Mouse (Mus musculus) MEL (cell line): ENCODE data around the gene Cd164l2. TPM values are rescaled to one million over a fixed set of nuclear protein-coding genes. Genes with fewer than 3 reads are reported as not detected.
A peak's percentile ranks its signal among the peaks of the same experiment; 100 is the strongest.

Experiments
- DNase-seq: peaks from one replicate; pipeline ENCODE4 v3.0.0; 2011; ENCODE audit warnings: low read depth, low spot score
- H3K27ac ChIP-seq: 2 replicates; pipeline ENCODE4 v1.5.1; 2012; ENCODE audit warnings: low read depth, mild to moderate bottlenecking, control low read depth, low read length, moderate library complexity; ENCODE audit not compliant: control insufficient read depth
- H3K27me3 ChIP-seq, 2 experiments: fragments of 150-350 bp in 1 of 2; sonication (generic) in 1 of 2; 2 replicates each; pipeline ENCODE4 v1.6.1; 2012; ENCODE audit warnings: low read length in 2 of 2, mild to moderate bottlenecking in 2 of 2, improper control_type of control experiment in 1 of 2, moderate library complexity in 1 of 2; ENCODE audit not compliant: insufficient read depth in 2 of 2, control insufficient read depth in 1 of 2
- H3K36me3 ChIP-seq, 2 experiments: 2 replicates each; pipeline ENCODE4 v1.6.1; 2012 to 2014; ENCODE audit warnings: low read length in 2 of 2, improper control_type of control experiment in 1 of 2, inconsistent platforms in 1 of 2, mild to moderate bottlenecking in 1 of 2; ENCODE audit not compliant: insufficient read depth in 2 of 2, control insufficient read depth in 1 of 2
- H3K4me1 ChIP-seq, 2 experiments: fragments of 150-350 bp in 1 of 2; sonication (generic) in 1 of 2; 2 replicates each; pipeline ENCODE4 v1.6.1; 2012; ENCODE audit warnings: low read length in 2 of 2, improper control_type of control experiment in 1 of 2, mild to moderate bottlenecking in 1 of 2; ENCODE audit not compliant: insufficient read depth in 2 of 2, control insufficient read depth in 1 of 2
- H3K4me3 ChIP-seq, 2 experiments: fragments of 150-350 bp in 1 of 2; sonication (generic) in 1 of 2; 2 replicates each; pipeline ENCODE4 v1.5.1; 2012; ENCODE audit warnings: low read depth in 2 of 2, low read length in 2 of 2, mild to moderate bottlenecking in 2 of 2, moderate library complexity in 2 of 2, control low read depth in 1 of 2, improper control_type of control experiment in 1 of 2; ENCODE audit not compliant: control insufficient read depth in 1 of 2, insufficient read depth in 1 of 2
- H3K79me2 ChIP-seq: 2 replicates; pipeline ENCODE4 v1.6.1; 2012; ENCODE audit warnings: mild to moderate bottlenecking, low read length, moderate library complexity; ENCODE audit not compliant: control insufficient read depth, poor library complexity, insufficient read depth
- H3K9ac ChIP-seq: 2 replicates; pipeline ENCODE4 v1.6.1; 2012; ENCODE audit warnings: low read depth, mild to moderate bottlenecking, control low read depth, low read length, moderate library complexity; ENCODE audit not compliant: control insufficient read depth, poor library complexity, severe bottlenecking
- H3K9me3 ChIP-seq: fragments of 150-350 bp; sonication (generic); replicated peaks from 2 replicates; pipeline ENCODE4 v1.6.1; 2012; ENCODE audit warnings: mild to moderate bottlenecking, low read length, improper control_type of control experiment, moderate library complexity; ENCODE audit not compliant: insufficient read depth
- BHLHE40 ChIP-seq: IDR thresholded peaks from 2 replicates; pipeline ENCODE4 v1.6.1; 2012; ENCODE audit warnings: low read depth, mild to moderate bottlenecking, inconsistent platforms, low read length, improper control_type of control experiment, borderline replicate concordance
- CHD1 ChIP-seq: IDR thresholded peaks from 2 replicates; pipeline ENCODE4 v1.6.1; 2012; ENCODE audit warnings: low read depth, mild to moderate bottlenecking, inconsistent platforms, low read length, improper control_type of control experiment
- CHD2 ChIP-seq: IDR thresholded peaks from 2 replicates; pipeline ENCODE4 v1.6.1; 2011; ENCODE audit warnings: low read length, improper control_type of control experiment
- CTCF ChIP-seq, 3 experiments: IDR thresholded peaks in 2 of 3; conservative IDR thresholded peaks in 1 of 3; 2 replicates each; pipeline ENCODE4 v1.5.1; 2011 to 2012; ENCODE audit warnings: low read length in 3 of 3, low read depth in 2 of 3, mild to moderate bottlenecking in 2 of 3, improper control_type of control experiment in 1 of 3, inconsistent platforms in 1 of 3, mixed read lengths in 1 of 3, moderate library complexity in 1 of 3; ENCODE audit not compliant: control insufficient read depth in 1 of 3, insufficient read depth in 1 of 3, poor library complexity in 1 of 3, severe bottlenecking in 1 of 3
- E2F4 ChIP-seq: IDR thresholded peaks from 2 replicates; pipeline ENCODE4 v1.6.1; 2011; ENCODE audit warnings: low read depth, low read length, improper control_type of control experiment, borderline replicate concordance
- ELF1 ChIP-seq: IDR thresholded peaks from 2 replicates; pipeline ENCODE4 v1.6.1; 2014; ENCODE audit warnings: low read depth, mild to moderate bottlenecking, inconsistent platforms, low read length, improper control_type of control experiment, moderate library complexity
- EP300 ChIP-seq, 2 experiments: IDR thresholded peaks; 2 replicates each; pipeline ENCODE4 v1.6.1; 2011; ENCODE audit warnings: improper control_type of control experiment in 2 of 2, low read length in 2 of 2, low read depth in 1 of 2, mild to moderate bottlenecking in 1 of 2
- ETS1 ChIP-seq: IDR thresholded peaks from 2 replicates; pipeline ENCODE4 v1.6.1; 2012; ENCODE audit warnings: low read depth, mild to moderate bottlenecking, inconsistent platforms, low read length, improper control_type of control experiment, moderate library complexity
- GABPA ChIP-seq: IDR thresholded peaks from 2 replicates; pipeline ENCODE4 v1.6.1; 2012; ENCODE audit warnings: low read depth, mild to moderate bottlenecking, inconsistent platforms, low read length, improper control_type of control experiment, moderate library complexity
- GATA1 ChIP-seq: IDR thresholded peaks from 2 replicates; pipeline ENCODE4 v1.6.1; 2011; ENCODE audit warnings: low read depth, low read length, improper control_type of control experiment
- HCFC1 ChIP-seq: IDR thresholded peaks from 2 replicates; pipeline ENCODE4 v1.6.1; 2012; ENCODE audit warnings: low read depth, mild to moderate bottlenecking, inconsistent platforms, low read length, improper control_type of control experiment, moderate library complexity
- JUND ChIP-seq: IDR thresholded peaks from 2 replicates; pipeline ENCODE4 v1.6.1; 2011; ENCODE audit warnings: low read depth, mild to moderate bottlenecking, improper control_type of control experiment, low read length
- KAT2A ChIP-seq: conservative IDR thresholded peaks from 2 replicates; pipeline ENCODE4 v1.6.1; 2012; ENCODE audit warnings: low read depth, low read length, improper control_type of control experiment, inconsistent platforms
- MAFK ChIP-seq: IDR thresholded peaks from 2 replicates; pipeline ENCODE4 v1.6.1; 2011; ENCODE audit warnings: low read depth, mild to moderate bottlenecking, low read length, improper control_type of control experiment, borderline replicate concordance
- MAX ChIP-seq: IDR thresholded peaks from 2 replicates; pipeline ENCODE4 v1.6.1; 2011; ENCODE audit warnings: low read length, improper control_type of control experiment
- MAZ ChIP-seq: IDR thresholded peaks from 2 replicates; pipeline ENCODE4 v1.6.1; 2012; ENCODE audit warnings: low read depth, mild to moderate bottlenecking, inconsistent platforms, low read length, improper control_type of control experiment
- MEF2A ChIP-seq: IDR thresholded peaks from 2 replicates; pipeline ENCODE4 v1.6.1; 2014; ENCODE audit warnings: low read depth, mild to moderate bottlenecking, inconsistent platforms, low read length, improper control_type of control experiment; ENCODE audit not compliant: poor library complexity, insufficient replicate concordance, severe bottlenecking; ENCODE audit errors: extremely low read depth
- MXI1 ChIP-seq: IDR thresholded peaks from 2 replicates; pipeline ENCODE4 v1.6.1; 2011; ENCODE audit warnings: mild to moderate bottlenecking, low read depth, low read length, improper control_type of control experiment
- MYB ChIP-seq: IDR thresholded peaks from 2 replicates; pipeline ENCODE4 v1.6.1; 2011; ENCODE audit warnings: mild to moderate bottlenecking, low read depth, low read length, improper control_type of control experiment
- MYC ChIP-seq: IDR thresholded peaks from 2 replicates; pipeline ENCODE4 v1.6.1; 2011; ENCODE audit warnings: low read depth, mild to moderate bottlenecking, low read length, improper control_type of control experiment, moderate library complexity
- NELFE ChIP-seq: IDR thresholded peaks from 2 replicates; pipeline ENCODE4 v1.6.1; 2011; ENCODE audit warnings: low read depth, low read length, improper control_type of control experiment
- NRF1 ChIP-seq: IDR thresholded peaks from 2 replicates; pipeline ENCODE4 v1.6.1; 2014; ENCODE audit warnings: low read depth, mild to moderate bottlenecking, inconsistent platforms, low read length, improper control_type of control experiment, moderate library complexity; ENCODE audit not compliant: poor library complexity, insufficient read depth, severe bottlenecking
- POLR2A ChIP-seq, 2 experiments: IDR thresholded peaks; 2 replicates each; pipeline ENCODE4 v1.6.1; 2011 to 2012; ENCODE audit warnings: low read length in 2 of 2, mild to moderate bottlenecking in 2 of 2, control low read depth in 1 of 2, improper control_type of control experiment in 1 of 2, low read depth in 1 of 2, moderate library complexity in 1 of 2; ENCODE audit not compliant: control insufficient read depth in 1 of 2, insufficient read depth in 1 of 2, poor library complexity in 1 of 2
- POLR2AphosphoS2 ChIP-seq: IDR thresholded peaks from 2 replicates; pipeline ENCODE4 v1.6.1; 2011; ENCODE audit warnings: low read length, improper control_type of control experiment
- POLR2AphosphoS5 ChIP-seq: IDR thresholded peaks from 2 replicates; pipeline ENCODE4 v1.6.1; 2012; ENCODE audit warnings: low read depth, borderline replicate concordance, mild to moderate bottlenecking, inconsistent platforms, low read length, moderate library complexity, mixed read lengths
- RAD21 ChIP-seq: IDR thresholded peaks from 2 replicates; pipeline ENCODE4 v1.6.1; 2011; ENCODE audit warnings: mild to moderate bottlenecking, low read depth, low read length, improper control_type of control experiment
- RCOR1 ChIP-seq: IDR thresholded peaks from 2 replicates; pipeline ENCODE4 v1.6.1; 2012; ENCODE audit warnings: low read depth, mild to moderate bottlenecking, inconsistent platforms, low read length, improper control_type of control experiment
- SIN3A ChIP-seq: IDR thresholded peaks from 2 replicates; pipeline ENCODE4 v1.6.1; 2012; ENCODE audit warnings: low read length, improper control_type of control experiment, inconsistent platforms
- SMC3 ChIP-seq: IDR thresholded peaks from 2 replicates; pipeline ENCODE4 v1.6.1; 2011; ENCODE audit warnings: low read depth, low read length, improper control_type of control experiment
- TAL1 ChIP-seq: IDR thresholded peaks from 2 replicates; pipeline ENCODE4 v1.6.1; 2012; ENCODE audit warnings: mild to moderate bottlenecking, inconsistent platforms, low read length, moderate library complexity, mixed read lengths
- TBP ChIP-seq: IDR thresholded peaks from 2 replicates; pipeline ENCODE4 v1.8.0; 2011; ENCODE audit warnings: low read depth, low read length, improper control_type of control experiment
- TCF12 ChIP-seq: IDR thresholded peaks from 2 replicates; pipeline ENCODE4 v1.6.1; 2014; ENCODE audit warnings: low read depth, mild to moderate bottlenecking, inconsistent platforms, low read length, improper control_type of control experiment, moderate library complexity
- USF1 ChIP-seq: IDR thresholded peaks from 2 replicates; pipeline ENCODE4 v1.6.1; 2014; ENCODE audit warnings: low read depth, mild to moderate bottlenecking, inconsistent platforms, low read length, improper control_type of control experiment, moderate library complexity
- USF2 ChIP-seq, 2 experiments: IDR thresholded peaks; 2 replicates each; pipeline ENCODE4 v1.6.1; 2011 to 2012; ENCODE audit warnings: improper control_type of control experiment in 2 of 2, low read length in 2 of 2, borderline replicate concordance in 1 of 2, inconsistent platforms in 1 of 2, low read depth in 1 of 2, mild to moderate bottlenecking in 1 of 2; ENCODE audit not compliant: insufficient read depth in 1 of 2
- ZC3H11A ChIP-seq: IDR thresholded peaks from 2 replicates; pipeline ENCODE4 v1.6.1; 2012; ENCODE audit warnings: low read depth, mild to moderate bottlenecking, inconsistent platforms, low read length, improper control_type of control experiment
- ZKSCAN1 ChIP-seq: IDR thresholded peaks from 2 replicates; pipeline ENCODE4 v1.6.1; 2012; ENCODE audit warnings: low read depth, mild to moderate bottlenecking, inconsistent platforms, low read length, improper control_type of control experiment, moderate library complexity
- ZMIZ1 ChIP-seq: IDR thresholded peaks from 2 replicates; pipeline ENCODE4 v1.6.1; 2012; ENCODE audit warnings: low read depth, mild to moderate bottlenecking, inconsistent platforms, low read length, improper control_type of control experiment, moderate library complexity
- ZNF384 ChIP-seq: IDR thresholded peaks from 2 replicates; pipeline ENCODE4 v1.6.1; 2012; ENCODE audit warnings: low read depth, mild to moderate bottlenecking, inconsistent platforms, low read length, improper control_type of control experiment
- polyA plus RNA-seq, 2 experiments: library from polyadenylated mRNA; stranded (reverse) in 1 of 2; unstranded in 1 of 2; fragments of >175 nt in 1 of 2; fragments of >200 nt in 1 of 2; gene quantifications; 2 replicates each; pipeline versions ENCODE4 v1.2.1 to v1.2.4; 2012; ENCODE audit warnings: low replicate concordance in 2 of 2, low read depth in 1 of 2; ENCODE audit not compliant: insufficient read length in 2 of 2, insufficient read depth in 1 of 2, missing spikeins in 1 of 2
- total RNA-seq: library from RNA; depleted of rRNA; stranded (reverse); fragments of 300-350 nt; gene quantifications from 2 replicates; pipeline ENCODE4 v1.2.3, GENCODE M21; 2012

Cd164l2 gene
- total and polyA plus RNA-seq, 3 experiments = not detected

DNA sequence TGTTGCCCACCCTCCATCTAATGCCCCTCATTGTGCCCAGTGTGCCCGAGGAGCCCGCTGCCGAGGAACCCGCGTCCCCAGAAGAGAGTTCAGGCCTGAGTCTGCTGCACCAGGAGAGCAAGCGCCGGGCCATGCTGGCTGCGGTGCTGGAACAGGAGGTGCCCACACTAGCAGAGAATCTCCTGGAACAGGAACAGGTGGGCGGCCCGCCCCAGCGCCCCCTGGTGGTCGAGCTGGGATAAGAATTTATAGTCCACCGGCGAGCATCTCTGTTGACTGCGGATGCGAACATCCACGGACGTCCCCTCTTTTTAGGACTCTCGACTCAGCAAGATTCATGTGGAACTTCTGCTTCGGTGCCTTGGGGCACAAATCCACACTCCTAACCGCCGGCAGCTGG lies 38.7 kb downstream of the Cd164l2 start:
- H3K4me1 ChIP-seq = peaks cover 2 to 43% of the 10 kb centered on the region in 2 experiments
- H3K9ac ChIP-seq = no peak overlapping the region
- TF ChIP-seq RAD21 = peak; percentile 52
- no peak for TF ChIP-seq CHD1
- no peak for TF ChIP-seq GABPA
- no peak for TF ChIP-seq NRF1
- TF ChIP-seq KAT2A = no peak
- 0 out of 2 replicates have a peak, but pooled peaks have one; percentile 30 for TF ChIP-seq ELF1
- no peak for TF ChIP-seq POLR2A (IDR thresholded peaks at IDR 0.05; ENCODE audit: control insufficient read depth in 1 of 2, insufficient read depth in 1 of 2, low read depth in 1 of 2, low read length in 2 of 2, poor library complexity in 1 of 2)
- no peak for TF ChIP-seq USF1
- TF ChIP-seq MEF2A = no peak
- no peak for TF ChIP-seq HCFC1
- peak; percentile 89 for TF ChIP-seq SMC3
- no peak for TF ChIP-seq JUND
- no peak for TF ChIP-seq NELFE
- peak in 1 of 2 experiments; percentile 21; a peak in 1 of 4 replicates for TF ChIP-seq EP300 (IDR thresholded peaks at IDR 0.05; ENCODE audit: low read depth in 1 of 2, low read length in 2 of 2)
- no peak for TF ChIP-seq TBP
- TF ChIP-seq ZKSCAN1 = no peak
- no peak for TF ChIP-seq USF2 (IDR thresholded peaks at IDR 0.05; ENCODE audit: borderline replicate concordance in 1 of 2, insufficient read depth in 1 of 2, low read depth in 1 of 2, low read length in 2 of 2)
- peak; percentile 73 to 96 (median 89) for TF ChIP-seq CTCF (IDR thresholded peaks at IDR 0.05 in 2 of 3, conservative IDR thresholded peaks at IDR 0.05 in 1 of 3; ENCODE audit: control insufficient read depth in 1 of 3, insufficient read depth in 1 of 3, low read depth in 2 of 3, low read length in 3 of 3, poor library complexity in 1 of 3, severe bottlenecking in 1 of 3)
- TF ChIP-seq ZMIZ1 = no peak
- TF ChIP-seq MAZ = no peak
- no peak for TF ChIP-seq POLR2AphosphoS2
- no peak for TF ChIP-seq TAL1
- peak; percentile 50 for TF ChIP-seq ZC3H11A
- no peak for TF ChIP-seq MYC
- no peak for TF ChIP-seq MAFK
- no peak for TF ChIP-seq ZNF384
- no peak for TF ChIP-seq GATA1
- peak; percentile 68 for TF ChIP-seq SIN3A
- no peak for TF ChIP-seq CHD2
- TF ChIP-seq E2F4 = no peak
- peak; percentile 63; the same call in 1 of the 2 replicates for TF ChIP-seq MXI1
- TF ChIP-seq BHLHE40 = no peak
- TF ChIP-seq MYB = no peak
- TF ChIP-seq MAX = no peak
- TF ChIP-seq POLR2AphosphoS5 = no peak
- TF ChIP-seq TCF12 = 0 out of 2 replicates have a peak, but pooled peaks have one; percentile 14
- TF ChIP-seq ETS1 = no peak
- TF ChIP-seq RCOR1 = no peak

More for the DNA sequence above, 38.7 kb downstream of the Cd164l2 start:
- peaks cover 0 to 25% of the 10 kb centered on the region in 2 experiments; a peak in 2 of 4 replicates for H3K36me3 ChIP-seq
- H3K79me2 ChIP-seq = no peaks in the 10 kb centered on the region; the same call in 1 of the 2 replicates
- no peaks in the 10 kb centered on the region for H3K27me3 ChIP-seq
- H3K4me3 ChIP-seq = no peak overlapping the region
- no peaks in the 10 kb centered on the region for H3K9me3 ChIP-seq
- DNase-seq = peak; percentile 74
- no peak overlapping the region for H3K27ac ChIP-seq
